Mouse (Mus musculus) liver, embryonic 14.5 days (tissue): ENCODE measurements around the gene Hoxa5. TPM values are rescaled to one million over a fixed set of nuclear protein-coding genes. Genes with fewer than 3 reads are reported as not detected.

Experiments used
- ATAC-seq: fragments of 200-750 bp; cut with Nextera tagmentation; 2 replicates; pipeline ENCODE4 v1.8.0; 2017; ENCODE audit warnings: moderate number of reproducible peaks, mild to moderate bottlenecking, moderate library complexity; ENCODE audit not compliant: insufficient read depth
- DNase-seq, 3 experiments: peaks; one replicate each; pipeline ENCODE4 v3.0.0-alpha.2; 2012 to 2013; ENCODE audit warnings: low read depth in 3 of 3, low spot score in 3 of 3
- H3K27ac ChIP-seq: fragments of 300-500 bp; sonication (generic); 2 replicates; pipeline ENCODE4 v1.5.1; 2014; ENCODE audit warnings: moderate library complexity, mild to moderate bottlenecking, control low read depth, inconsistent platforms
- H3K27me3 ChIP-seq: fragments of 300-500 bp; sonication (generic); 2 replicates; pipeline ENCODE4 v1.6.1; 2014; ENCODE audit warnings: mild to moderate bottlenecking, low read length, moderate library complexity; ENCODE audit not compliant: control insufficient read depth, insufficient read depth
- H3K36me3 ChIP-seq: fragments of 300-500 bp; sonication (generic); replicated peaks from 2 replicates; pipeline ENCODE4 v1.6.1; 2014; ENCODE audit warnings: low read depth; ENCODE audit not compliant: control insufficient read depth, insufficient read depth
- H3K4me1 ChIP-seq, 2 experiments: fragments of 200-500 bp in 1 of 2; fragments of 300-500 bp in 1 of 2; sonication (generic) in 1 of 2; replicated peaks; 2 replicates each; pipeline ENCODE4 v1.6.1; 2012 to 2014; ENCODE audit warnings: antibody characterized with exemption in 1 of 2, inconsistent platforms in 1 of 2, low read length in 1 of 2; ENCODE audit not compliant: control insufficient read depth in 2 of 2, insufficient read depth in 2 of 2
- H3K4me2 ChIP-seq: fragments of 300-500 bp; sonication (generic); 2 replicates; pipeline ENCODE4 v1.6.1; 2014; ENCODE audit warnings: low read depth, mild to moderate bottlenecking, control low read depth, moderate library complexity
- H3K4me3 ChIP-seq, 2 experiments: fragments of 200-500 bp in 1 of 2; fragments of 300-500 bp in 1 of 2; sonication (generic) in 1 of 2; 2 replicates each; pipeline ENCODE4 v1.5.1; 2012 to 2014; ENCODE audit warnings: low read depth in 2 of 2, low read length in 2 of 2, mild to moderate bottlenecking in 2 of 2, control low read depth in 1 of 2, inconsistent platforms in 1 of 2, moderate library complexity in 1 of 2; ENCODE audit not compliant: insufficient read depth in 1 of 2
- H3K9ac ChIP-seq: fragments of 300-500 bp; sonication (generic); replicated peaks from 2 replicates; pipeline ENCODE4 v1.6.1; 2014; ENCODE audit warnings: mild to moderate bottlenecking, control low read depth, moderate library complexity
- H3K9me3 ChIP-seq: fragments of 300-500 bp; sonication (generic); 2 replicates; pipeline ENCODE4 v1.6.1; 2016; ENCODE audit warnings: low read length, mixed read lengths; ENCODE audit not compliant: control insufficient read depth
- CTCF ChIP-seq: IDR thresholded peaks from 2 replicates; pipeline ENCODE4 v1.5.1; 2016; ENCODE audit warnings: antibody characterized with exemption, low read depth, control low read depth
- EP300 ChIP-seq: IDR thresholded peaks from 2 replicates; pipeline ENCODE4 v1.6.1; 2016; ENCODE audit warnings: antibody characterized with exemption, low read depth
- WGBS: fragments of 180-500 bp; shearing (Covaris S2); extraction: QIAGEN DNeasy Blood & Tissue Kit; methylation state at CpG from one replicate; pipeline ENCODE4 v1.1.7; 2014; ENCODE audit not compliant: insufficient replicate concordance; 5-methylcytosine and 5-hydroxymethylcytosine counted together
- polyA plus RNA-seq, 2 experiments: library from polyadenylated mRNA; depleted of rRNA in 1 of 2; stranded (reverse) in 1 of 2; unstranded in 1 of 2; fragments of >200 nt; fragmentation: Nextera tagmentation in 1 of 2; extraction: Ambion mirVana in 1 of 2; gene quantifications; 2 replicates each; pipeline versions ENCODE4 v1.2.1 to v1.2.3; 2012 to 2014

The Hoxa5 gene
- polyA plus RNA-seq, 2 experiments, result 0.43 to 0.52 TPM

DNA sequence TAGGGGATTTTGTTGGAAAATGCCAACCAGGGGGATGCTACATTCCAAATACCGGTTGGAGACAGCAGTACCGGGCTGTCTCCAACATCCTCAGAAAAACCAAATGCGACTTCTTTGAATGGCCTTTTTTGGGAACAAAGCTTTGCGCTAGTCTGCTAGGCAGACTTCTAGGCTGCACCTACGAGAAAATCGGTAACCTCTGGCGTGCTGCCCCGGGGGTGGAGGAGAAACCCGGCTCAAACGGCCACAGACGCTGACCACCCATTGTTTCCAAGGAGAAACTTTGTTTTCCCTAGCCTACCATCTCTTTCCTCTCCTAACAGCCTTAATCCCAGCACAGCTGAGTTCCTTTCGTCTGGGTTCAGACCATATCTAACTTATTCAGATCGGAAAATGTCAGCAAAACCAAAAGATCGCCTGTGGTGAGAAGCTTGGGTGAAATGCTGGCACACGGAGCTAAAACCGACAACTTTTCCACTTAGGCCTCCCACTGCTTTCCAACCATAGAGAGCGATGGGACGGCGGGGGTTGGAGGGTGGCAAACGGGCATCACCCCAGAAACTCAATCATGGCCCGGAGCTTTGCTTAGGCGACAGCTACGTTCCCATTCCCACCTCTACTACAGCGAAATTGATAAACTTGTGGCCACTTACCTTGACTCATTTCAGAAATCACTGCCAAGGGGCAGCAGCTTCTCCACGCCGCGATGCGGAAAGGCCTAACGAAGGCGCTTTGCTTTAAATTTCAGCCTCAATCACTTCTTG lies 35.4 kb upstream of the Hoxa5 start:
- H3K9ac ChIP-seq, result no peak overlapping the region
- peaks cover 100% of the 10 kb centered on the region for H3K27me3 ChIP-seq
- H3K9me3 ChIP-seq, result no peaks in the 10 kb centered on the region
- DNase-seq (no peak), ATAC-seq (no peak)
- no peak overlapping the region for H3K27ac ChIP-seq
- 2% methylated on average over 30 of the region's 30 CpGs for WGBS
- TF ChIP-seq CTCF (no peak), EP300 (no peak)
- H3K36me3 ChIP-seq, result no peaks in the 10 kb centered on the region
- H3K4me1 ChIP-seq, result no peaks in the 10 kb centered on the region
- no peak overlapping the region for H3K4me2 ChIP-seq
- H3K4me3 ChIP-seq, result no peak overlapping the region

DNA sequence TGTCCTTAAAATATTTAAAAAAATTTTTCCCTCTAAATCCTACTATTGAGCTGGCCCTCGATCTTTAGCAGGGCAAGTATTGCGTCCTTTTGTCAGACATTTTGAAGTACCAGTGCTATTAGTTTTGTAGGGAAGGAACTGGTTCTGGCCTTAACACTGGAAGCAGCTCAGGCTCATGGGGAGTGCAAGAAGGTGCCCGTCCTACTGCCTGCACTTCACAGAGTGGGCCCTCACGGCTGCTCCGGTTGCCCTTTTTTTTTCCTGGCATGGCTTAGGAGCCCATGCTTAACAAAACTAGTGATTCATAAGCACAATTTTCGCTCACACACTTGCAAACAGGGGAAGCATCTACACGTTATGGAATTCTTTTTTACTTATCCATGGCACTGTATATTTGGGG lies 34.6 kb upstream of the Hoxa5 start:
- 5% methylated on average over 7 of the region's 7 CpGs for WGBS
- H3K9me3 ChIP-seq, result no peaks in the 10 kb centered on the region
- no peak overlapping the region for H3K27ac ChIP-seq
- no peak for DNase-seq
- no peak overlapping the region for H3K4me2 ChIP-seq
- no peak for TF ChIP-seq EP300
- no peak for TF ChIP-seq CTCF
- H3K36me3 ChIP-seq, result no peaks in the 10 kb centered on the region
- H3K4me3 ChIP-seq, result no peak overlapping the region
- no peaks in the 10 kb centered on the region for H3K4me1 ChIP-seq
- no peak overlapping the region for H3K9ac ChIP-seq
- peaks cover 100% of the 10 kb centered on the region for H3K27me3 ChIP-seq
- no peak for ATAC-seq

DNA sequence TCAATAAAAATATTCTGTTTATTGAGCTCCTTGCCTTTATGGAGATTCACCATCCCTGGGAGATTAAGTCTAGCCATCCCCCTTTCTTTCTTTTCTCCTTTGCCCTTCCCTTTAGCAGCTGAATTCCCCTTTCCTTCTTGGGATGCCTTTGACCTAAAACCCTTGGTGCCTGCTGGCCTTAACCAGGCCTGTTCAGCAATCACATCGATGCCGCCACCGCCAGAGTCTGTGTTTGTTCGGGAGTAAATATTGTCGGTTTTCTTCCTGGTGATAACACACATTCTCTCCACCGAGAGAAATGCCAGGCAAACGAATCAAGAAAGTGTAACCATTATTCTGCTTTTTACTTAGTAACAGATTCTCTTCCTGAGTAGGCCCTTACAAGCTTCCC lies 33.8 kb upstream of the Hoxa5 start:
- Histone ChIP-seq H3K36me3 (no peaks in the 10 kb centered on the region), H3K27me3 (peaks cover 100% of the 10 kb centered on the region), H3K4me3 (no peak overlapping the region), H3K9ac (no peak overlapping the region), H3K27ac (no peak overlapping the region), H3K9me3 (no peaks in the 10 kb centered on the region), H3K4me1 (no peaks in the 10 kb centered on the region), H3K4me2 (no peak overlapping the region)
- TF ChIP-seq CTCF (no peak), EP300 (no peak)
- WGBS, result 8% methylated on average over 7 of the region's 7 CpGs
- no peak for ATAC-seq
- no peak for DNase-seq

DNA sequence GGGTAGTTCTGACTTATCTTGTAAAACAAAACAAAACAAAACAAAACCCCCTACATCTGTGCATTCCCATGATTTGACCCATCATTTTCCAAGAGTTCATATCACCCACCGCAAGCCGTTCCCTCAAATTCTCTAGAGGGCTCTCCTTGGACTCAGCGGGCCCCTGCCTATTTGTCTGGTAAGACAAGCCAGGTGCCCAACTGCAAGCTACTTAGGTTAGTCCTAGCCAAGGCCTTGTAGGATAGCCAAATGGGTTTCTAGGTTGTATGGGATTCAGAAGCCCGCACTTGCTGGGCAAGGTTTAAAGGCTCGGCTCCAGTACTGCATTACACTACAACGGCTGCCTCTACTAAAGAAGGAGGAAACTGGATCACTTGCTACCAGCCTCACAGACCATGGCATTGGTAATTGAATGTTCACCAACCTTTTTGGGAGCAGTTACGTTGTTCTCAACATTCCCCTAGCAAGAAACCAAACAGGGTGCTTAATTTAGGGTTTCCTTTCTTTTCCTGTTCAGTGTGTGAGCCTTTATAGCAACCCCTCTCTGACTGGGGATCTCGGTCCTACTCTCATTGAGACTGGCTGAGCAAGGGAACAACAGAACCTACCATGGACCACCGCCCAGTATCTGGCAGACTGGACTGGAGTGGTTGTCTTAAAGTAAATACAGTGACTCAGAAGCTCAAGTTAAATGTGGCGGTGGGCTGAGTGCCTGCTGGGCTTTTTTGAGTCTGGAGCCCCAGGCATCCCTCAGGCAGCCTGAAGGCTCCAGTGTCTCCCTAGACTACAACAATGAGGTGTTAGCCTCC lies 33.2 kb upstream of the Hoxa5 start:
- H3K9ac ChIP-seq, result no peak overlapping the region
- 13% methylated on average over 10 of the region's 10 CpGs for WGBS

DNA sequence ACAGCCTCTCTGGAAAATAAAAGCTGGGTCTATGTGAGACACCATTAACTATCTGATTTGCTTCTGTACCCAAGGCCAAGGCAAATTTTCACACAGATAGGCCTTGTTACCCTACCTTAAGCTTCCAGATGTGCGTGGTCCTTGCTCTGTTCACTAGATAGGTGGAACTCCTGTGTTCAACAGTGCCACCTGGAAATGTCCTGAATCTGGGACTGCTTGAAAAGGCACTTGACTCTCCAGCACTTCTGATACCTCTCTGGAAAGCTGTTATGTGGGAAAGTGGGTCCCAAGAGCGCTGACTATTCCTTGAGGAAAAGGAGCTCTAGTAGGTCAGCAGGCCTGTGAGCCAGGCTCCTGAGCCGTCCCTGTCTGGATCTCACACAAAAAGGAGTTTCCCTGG lies 32.4 kb upstream of the Hoxa5 start:
- WGBS, result 23% methylated on average over 3 of the region's 3 CpGs
- no peaks in the 10 kb centered on the region for H3K36me3 ChIP-seq
- H3K9me3 ChIP-seq, result no peaks in the 10 kb centered on the region
- no peak for DNase-seq
- TF ChIP-seq CTCF (no peak), EP300 (no peak)
- no peak overlapping the region for H3K4me2 ChIP-seq
- H3K4me3 ChIP-seq, result no peak overlapping the region
- no peak overlapping the region for H3K27ac ChIP-seq
- H3K4me1 ChIP-seq, result no peaks in the 10 kb centered on the region
- ATAC-seq, result no peak
- no peak overlapping the region for H3K9ac ChIP-seq
- H3K27me3 ChIP-seq, result peaks cover 100% of the 10 kb centered on the region

More for the DNA sequence above, 33.2 kb upstream of the Hoxa5 start:
- Histone ChIP-seq H3K27ac (no peak overlapping the region), H3K36me3 (no peaks in the 10 kb centered on the region), H3K4me1 (no peaks in the 10 kb centered on the region), H3K27me3 (peaks cover 100% of the 10 kb centered on the region), H3K4me2 (no peak overlapping the region), H3K9me3 (no peaks in the 10 kb centered on the region), H3K4me3 (no peak overlapping the region)
- TF ChIP-seq EP300, result no peak
- TF ChIP-seq CTCF, result no peak
- no peak for ATAC-seq
- DNase-seq, result no peak
